Mouse (Mus musculus) hindbrain, embryonic 10.5 days (tissue): ENCODE measurements at regions not wholly inside any gene's neighbourhood (a gene's known extent, or its start where the extent isn't known, plus 50 kb on each side); places are given as distances from the start of the nearest gene placed in this dataset.
A peak's percentile ranks its signal among the peaks of the same experiment; 100 is the strongest.
"Not testable (repeated sequence)": the region's sequence is repeated elsewhere in the genome, so short reads cannot be mapped to it uniquely, and the experiment has no call there.

ENCODE experiments used
- DNase-seq: peaks from one replicate; pipeline ENCODE4 v3.0.0-alpha.2; 2017; ENCODE audit warnings: low spot score
- H3K27ac ChIP-seq: fragments of 300-500 bp; sonication (generic); 2 replicates; pipeline ENCODE4 v1.5.1; 2016; ENCODE audit warnings: mild to moderate bottlenecking, moderate library complexity
- H3K27me3 ChIP-seq: fragments of 300-500 bp; sonication (generic); 2 replicates; pipeline ENCODE4 v1.6.1; 2016; ENCODE audit warnings: mild to moderate bottlenecking; ENCODE audit not compliant: poor library complexity, insufficient read depth, severe bottlenecking
- H3K36me3 ChIP-seq: fragments of 300-500 bp; sonication (generic); 2 replicates; pipeline ENCODE4 v1.6.1; 2016; ENCODE audit warnings: mild to moderate bottlenecking, moderate library complexity
- H3K4me1 ChIP-seq: fragments of 300-500 bp; sonication (generic); replicated peaks from 2 replicates; pipeline ENCODE4 v1.6.1; 2016; ENCODE audit warnings: mild to moderate bottlenecking
- H3K4me3 ChIP-seq: fragments of 300-500 bp; sonication (generic); 2 replicates; pipeline ENCODE4 v1.5.1; 2016; ENCODE audit warnings: mild to moderate bottlenecking, moderate library complexity
- H3K9me3 ChIP-seq: fragments of 300-500 bp; sonication (generic); 2 replicates; pipeline ENCODE4 v1.6.1; 2016; ENCODE audit warnings: mild to moderate bottlenecking, moderate library complexity
- WGBS: fragments of 180-500 bp; shearing (Covaris S2); methylation state at CpG from one replicate; pipeline ENCODE4 v1.1.7; 2016; 5-methylcytosine and 5-hydroxymethylcytosine counted together

DNA sequence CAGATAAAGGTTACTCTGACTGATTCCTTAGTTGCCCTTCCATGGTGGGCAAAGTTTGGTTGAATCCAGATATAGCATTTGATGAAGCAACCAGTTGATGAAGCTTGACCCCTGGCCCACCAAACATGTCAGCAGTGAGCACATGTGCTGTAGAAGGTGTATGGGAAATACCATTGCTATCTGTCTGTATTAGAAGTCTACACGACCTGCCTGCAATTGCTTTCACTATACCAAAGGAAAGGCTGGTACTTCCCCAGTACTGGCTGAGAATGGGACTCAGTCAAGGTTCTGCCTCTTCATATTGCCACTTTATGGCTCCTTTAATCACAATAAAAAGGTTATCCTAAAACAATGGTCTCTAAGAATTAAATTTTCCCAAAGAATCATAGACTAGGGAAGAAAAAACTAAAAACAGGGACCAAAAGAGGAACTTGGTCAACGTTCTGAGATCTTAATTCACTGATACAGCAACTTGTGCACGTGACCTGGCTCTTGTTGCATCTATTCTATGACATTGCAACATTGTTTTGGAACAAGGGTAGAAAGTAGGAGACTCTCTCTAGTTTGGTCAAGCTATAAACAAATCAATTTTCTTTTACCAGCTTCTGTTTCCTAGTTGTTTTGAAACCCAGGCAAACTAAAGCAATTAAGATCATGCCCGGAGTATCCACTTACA, 284.0 kb downstream of the Rapgef2 start:
- DNase-seq = no peak
- no peaks in the 10 kb centered on the region for H3K27me3 ChIP-seq
- WGBS = 86% methylated on average over 4 of the region's 4 CpGs

DNA sequence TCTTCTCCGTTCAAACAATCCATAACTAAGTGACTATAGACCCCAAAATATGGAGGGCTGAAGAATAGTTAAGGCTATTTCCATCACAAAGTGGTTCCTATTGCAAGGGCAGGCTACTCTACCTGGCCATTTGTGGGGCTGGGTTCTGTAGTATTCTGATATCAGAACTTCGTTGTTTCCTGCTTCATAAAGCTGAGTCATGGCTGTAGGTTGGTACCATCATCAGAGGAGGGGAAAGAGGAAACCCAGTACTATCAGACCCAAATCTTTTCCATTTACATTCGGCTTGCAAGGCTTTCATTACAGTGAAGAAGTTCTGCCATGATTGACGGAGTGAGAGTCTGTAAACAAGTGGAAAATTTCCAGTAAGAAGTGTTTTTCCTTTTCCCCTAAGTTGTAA, 284.6 kb downstream of the Rapgef2 start:
- Histone ChIP-seq H3K4me3 (no peak overlapping the region), H3K9me3 (no peaks in the 10 kb centered on the region), H3K27ac (no peak overlapping the region), H3K4me1 (no peaks in the 10 kb centered on the region), H3K27me3 (no peaks in the 10 kb centered on the region), H3K36me3 (no peaks in the 10 kb centered on the region)
- no peak for DNase-seq
- WGBS = 90% methylated on average over 4 of the region's 4 CpGs

More for the DNA sequence above, 284.0 kb downstream of the Rapgef2 start:
- H3K4me3 ChIP-seq = no peak overlapping the region
- no peak overlapping the region for H3K27ac ChIP-seq
- no peaks in the 10 kb centered on the region for H3K4me1 ChIP-seq
- no peaks in the 10 kb centered on the region for H3K9me3 ChIP-seq
- H3K36me3 ChIP-seq = no peaks in the 10 kb centered on the region

DNA sequence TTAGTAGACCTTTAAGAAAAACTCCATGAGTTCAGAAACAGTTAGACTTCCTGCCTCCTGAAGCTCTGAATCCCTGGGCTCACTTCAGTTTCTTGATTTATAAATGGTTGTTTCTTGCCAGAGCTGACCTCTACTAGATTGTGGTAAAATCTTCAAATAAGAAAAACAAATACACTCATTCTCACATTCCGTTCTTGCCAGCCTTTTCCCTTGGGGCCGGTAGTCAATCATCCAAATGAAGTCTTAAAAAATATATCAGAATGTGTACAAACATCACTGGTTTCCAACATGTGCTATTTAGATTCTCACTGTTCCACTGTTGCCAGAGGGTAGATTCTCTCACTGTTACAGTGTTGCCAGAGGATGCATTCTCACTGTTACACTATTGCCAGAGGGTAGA, 286.0 kb downstream of the Rapgef2 start:
- no peaks in the 10 kb centered on the region for H3K4me1 ChIP-seq
- no peaks in the 10 kb centered on the region for H3K27me3 ChIP-seq
- H3K36me3 ChIP-seq = no peaks in the 10 kb centered on the region
- H3K4me3 ChIP-seq = no peak overlapping the region
- DNase-seq = no peak
- no peak overlapping the region for H3K27ac ChIP-seq
- WGBS = 81% methylated on average over 2 of the region's 2 CpGs
- H3K9me3 ChIP-seq = no peaks in the 10 kb centered on the region

DNA sequence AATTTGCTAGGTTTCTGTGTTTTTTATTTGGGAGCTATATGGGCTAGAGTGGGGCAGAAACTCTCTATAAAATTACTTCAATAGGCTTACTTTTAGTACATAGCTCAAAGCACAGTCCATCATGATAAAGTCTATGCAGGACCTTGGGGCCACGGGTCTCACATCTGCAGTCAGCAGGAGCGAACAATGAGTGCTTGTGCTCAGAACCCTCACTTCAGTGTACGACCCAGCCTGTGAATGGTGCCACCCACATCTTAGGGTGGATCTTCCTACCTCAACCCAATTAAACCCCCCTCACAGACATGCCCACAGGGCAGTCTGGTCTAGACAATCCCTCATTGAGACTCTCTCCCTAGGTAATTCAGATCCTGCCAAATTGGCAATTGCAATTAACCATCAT, 286.5 kb downstream of the Rapgef2 start:
- no peaks in the 10 kb centered on the region for H3K4me1 ChIP-seq
- H3K27me3 ChIP-seq = no peaks in the 10 kb centered on the region
- no peaks in the 10 kb centered on the region for H3K36me3 ChIP-seq
- H3K27ac ChIP-seq = no peak overlapping the region
- WGBS = 76% methylated on average over 3 of the region's 3 CpGs
- H3K9me3 ChIP-seq = no peaks in the 10 kb centered on the region
- no peak for DNase-seq
- H3K4me3 ChIP-seq = no peak overlapping the region

DNA sequence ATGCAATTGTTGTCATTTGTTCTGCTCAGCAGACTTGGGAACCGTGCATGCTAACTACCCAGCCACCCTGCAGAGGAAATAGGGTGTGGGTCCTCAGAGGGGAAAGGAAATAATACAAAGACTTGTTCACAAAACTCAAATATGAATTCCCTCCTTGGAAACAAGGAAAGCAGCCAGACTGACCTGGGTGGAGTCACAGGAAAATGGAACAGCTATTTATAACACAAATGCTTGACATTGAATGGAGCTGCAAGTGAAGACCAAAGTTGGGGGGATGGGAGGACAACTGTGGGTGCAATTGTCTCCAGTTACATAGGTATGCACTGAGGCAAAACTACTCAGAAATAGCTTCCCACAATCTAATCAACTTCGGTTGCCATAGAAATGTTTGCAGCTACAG, 298.2 kb downstream of the Rapgef2 start:
- Histone ChIP-seq H3K36me3 (no peaks in the 10 kb centered on the region), H3K27me3 (no peaks in the 10 kb centered on the region), H3K4me3 (no peak overlapping the region), H3K27ac (no peak overlapping the region), H3K9me3 (no peaks in the 10 kb centered on the region), H3K4me1 (no peaks in the 10 kb centered on the region)
- 81% methylated on average over 2 of the region's 2 CpGs for WGBS
- DNase-seq = no peak

DNA sequence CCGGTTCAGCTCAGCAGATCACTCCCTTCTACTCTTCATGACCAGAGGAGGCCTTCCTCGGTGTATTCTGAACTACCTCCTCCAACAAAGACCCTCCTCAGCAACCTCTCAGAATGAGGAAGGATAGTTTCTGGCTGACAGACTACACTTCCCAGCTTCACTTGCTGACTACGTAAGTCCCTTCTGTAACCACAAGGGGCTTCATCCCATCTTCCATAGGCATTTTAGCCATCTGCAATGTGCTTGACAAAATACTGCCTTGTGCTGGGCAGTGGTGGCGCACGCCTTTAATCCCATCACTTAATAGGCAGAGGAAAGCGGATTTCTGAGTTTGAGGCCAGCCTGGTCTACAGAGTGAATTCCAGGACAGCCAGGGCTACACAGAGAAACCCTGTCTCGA, 299.6 kb downstream of the Rapgef2 start:
- Histone ChIP-seq H3K4me1 (no peaks in the 10 kb centered on the region), H3K27ac (no peak overlapping the region), H3K4me3 (no peak overlapping the region), H3K9me3 (no peaks in the 10 kb centered on the region), H3K36me3 (no peaks in the 10 kb centered on the region), H3K27me3 (no peaks in the 10 kb centered on the region)
- 78% methylated on average over 7 of the region's 7 CpGs for WGBS
- no peak for DNase-seq

DNA sequence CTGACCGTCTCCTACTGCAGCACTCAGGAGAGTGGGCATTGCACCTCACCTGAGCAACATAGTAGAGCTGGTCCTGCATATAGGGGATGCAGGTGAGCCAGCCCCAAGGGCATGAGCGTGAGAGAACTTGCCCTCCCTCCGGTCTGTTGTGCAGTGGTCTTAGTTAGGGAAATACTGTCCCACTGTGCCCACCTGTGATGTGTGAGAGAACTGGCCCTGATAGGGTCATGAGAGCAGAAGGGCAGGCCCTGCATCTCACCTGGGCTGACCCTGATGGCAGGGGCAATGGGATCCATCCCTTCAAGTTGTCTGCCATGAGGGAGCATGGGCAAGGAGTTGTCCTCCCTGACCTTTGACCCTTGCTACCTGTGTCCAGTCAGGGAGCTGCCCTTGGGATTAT, 305.3 kb downstream of the Rapgef2 start:
- Histone ChIP-seq H3K4me1 (no peaks in the 10 kb centered on the region), H3K36me3 (no peaks in the 10 kb centered on the region), H3K27me3 (no peaks in the 10 kb centered on the region), H3K9me3 (no peaks in the 10 kb centered on the region), H3K27ac (no peak overlapping the region), H3K4me3 (no peak overlapping the region)
- WGBS = 91% methylated on average over 3 of the region's 3 CpGs
- DNase-seq = no peak

DNA sequence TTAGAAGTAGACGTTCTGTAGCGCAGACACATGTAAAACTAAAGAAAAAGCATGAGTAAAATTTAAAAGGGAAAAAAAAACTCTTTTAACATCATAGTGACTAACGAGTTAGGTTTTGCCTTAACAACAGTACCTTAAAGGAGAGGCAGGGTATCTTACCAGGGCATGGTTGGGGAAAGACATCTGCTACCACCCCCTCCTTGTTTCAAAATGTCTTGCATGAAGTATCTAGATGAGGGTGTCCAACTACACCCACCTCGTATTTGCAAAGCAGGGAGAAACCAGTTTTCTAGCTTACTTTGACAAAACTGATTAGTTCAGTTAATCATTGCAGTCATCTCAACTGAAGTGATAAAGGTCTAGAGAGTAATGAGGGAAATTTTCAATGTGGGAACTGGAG, 307.5 kb downstream of the Rapgef2 start:
- no peaks in the 10 kb centered on the region for H3K9me3 ChIP-seq
- no peak overlapping the region for H3K27ac ChIP-seq
- H3K27me3 ChIP-seq = no peaks in the 10 kb centered on the region
- no peak for DNase-seq
- no peak overlapping the region for H3K4me3 ChIP-seq
- WGBS = 95% methylated on average over 4 of the region's 4 CpGs
- no peaks in the 10 kb centered on the region for H3K36me3 ChIP-seq
- no peaks in the 10 kb centered on the region for H3K4me1 ChIP-seq

DNA sequence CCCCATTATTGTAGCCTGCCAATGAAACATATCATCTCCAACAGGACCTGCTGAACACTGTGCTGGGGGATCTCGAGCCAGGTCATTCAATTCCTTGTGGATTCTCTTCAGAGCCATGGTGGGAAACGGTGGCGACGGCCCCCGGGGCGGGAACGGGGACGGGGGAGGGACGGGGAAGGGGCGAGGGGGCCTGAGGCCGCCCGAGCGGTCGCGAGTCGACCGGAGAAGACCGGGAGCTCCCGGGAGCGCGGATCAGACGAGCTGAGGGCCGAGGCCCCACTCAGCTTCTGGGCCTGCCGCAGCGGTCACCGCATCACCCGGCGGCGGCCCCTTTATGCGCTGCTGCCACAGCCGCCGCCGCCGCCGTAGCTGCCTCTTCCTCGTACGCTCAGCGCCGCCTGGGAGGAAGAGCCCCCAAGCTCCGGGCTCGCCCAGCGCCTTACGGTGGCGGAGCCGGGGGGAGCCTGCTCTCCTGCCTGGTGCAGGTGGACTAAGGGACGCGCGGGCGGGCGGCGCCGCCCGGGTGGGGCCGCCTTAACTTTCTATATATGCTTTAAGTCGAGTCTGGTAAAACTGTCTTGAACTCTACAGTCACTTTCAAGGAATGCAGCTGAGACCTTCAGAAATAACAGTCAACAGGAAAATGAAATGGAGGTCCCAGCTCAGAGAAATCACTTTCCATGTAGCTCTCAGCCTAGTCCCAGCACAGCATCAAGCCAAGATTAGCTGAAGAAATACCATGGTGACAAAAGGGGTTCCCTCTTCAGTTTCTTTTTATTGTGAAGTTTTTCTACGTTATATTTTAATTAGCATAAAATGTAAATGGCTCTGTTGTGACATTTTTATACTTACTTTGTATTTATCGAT, 319.4 kb downstream of the Rapgef2 start:
- 4% methylated on average over 42 of the region's 57 CpGs for WGBS
- DNase-seq = peak; percentile 39
- Histone ChIP-seq H3K27me3 (peaks cover 12% of the 10 kb centered on the region; the same call in 1 of the 2 replicates), H3K27ac (peak overlapping the region; percentile 84), H3K4me3 (peak overlapping the region; percentile 56)
- not testable (repeated sequence) for H3K36me3 ChIP-seq, H3K9me3 ChIP-seq, H3K4me1 ChIP-seq

DNA sequence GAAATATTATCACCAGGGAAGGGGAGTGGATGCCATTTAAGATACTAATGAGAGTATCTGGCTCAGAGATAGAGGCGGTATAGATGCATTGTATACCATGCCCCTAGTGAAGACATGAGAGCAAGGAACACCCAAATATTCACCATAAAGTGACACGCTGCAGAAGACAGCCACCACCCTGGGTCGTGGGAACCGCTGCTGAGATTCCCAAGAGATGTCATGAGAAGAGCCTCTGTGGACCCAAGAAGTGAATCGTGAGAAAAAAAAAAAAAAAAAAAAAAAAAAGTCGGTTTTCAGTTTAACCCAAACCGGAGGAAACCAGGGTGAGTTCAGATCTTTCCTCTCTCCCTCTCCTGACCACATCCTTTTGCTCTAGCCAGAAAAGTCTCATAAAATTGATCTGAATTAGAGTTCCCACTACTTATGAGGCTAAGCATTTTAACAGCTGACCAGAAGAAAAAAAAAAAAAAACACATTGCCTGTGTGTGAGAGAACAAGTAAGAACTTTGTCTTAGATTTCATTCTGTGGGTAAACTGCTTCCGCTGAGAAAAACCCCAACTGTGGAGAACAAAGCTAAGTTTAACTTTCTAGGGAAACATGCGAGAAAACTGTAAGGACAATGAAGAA, 322.0 kb downstream of the Rapgef2 start:
- peaks cover 12% of the 10 kb centered on the region; the same call in 1 of the 2 replicates for H3K27me3 ChIP-seq
- DNase-seq = no peak
- no peaks in the 10 kb centered on the region for H3K9me3 ChIP-seq
- no peaks in the 10 kb centered on the region for H3K36me3 ChIP-seq
- H3K4me1 ChIP-seq = no peaks in the 10 kb centered on the region
- H3K4me3 ChIP-seq = no peak overlapping the region
- 83% methylated on average over 9 of the region's 9 CpGs for WGBS
- no peak overlapping the region for H3K27ac ChIP-seq

DNA sequence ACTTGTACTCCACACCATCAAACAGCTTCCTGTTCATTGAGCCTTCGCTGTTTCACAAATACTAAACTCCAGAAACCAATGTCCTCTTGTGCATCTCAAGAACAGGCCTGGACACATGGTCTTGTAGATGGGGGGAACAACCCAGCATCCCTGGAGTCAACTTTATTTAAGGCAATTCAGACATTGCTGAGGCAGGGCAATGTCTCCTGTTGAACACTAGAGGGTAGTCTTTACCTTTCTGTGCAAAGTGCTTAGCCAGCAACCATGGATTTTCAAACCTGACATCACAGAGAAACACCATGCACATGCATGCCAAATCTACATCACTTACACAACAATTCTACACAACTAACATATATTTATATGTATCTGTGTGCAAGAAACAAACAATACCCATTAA, 327.5 kb downstream of the Rapgef2 start:
- no peak overlapping the region for H3K27ac ChIP-seq
- H3K36me3 ChIP-seq = no peaks in the 10 kb centered on the region
- H3K4me3 ChIP-seq = no peak overlapping the region
- no peaks in the 10 kb centered on the region for H3K27me3 ChIP-seq
- DNase-seq = no peak
- no peaks in the 10 kb centered on the region for H3K4me1 ChIP-seq
- H3K9me3 ChIP-seq = no peaks in the 10 kb centered on the region
- WGBS = 31% methylated on average over 1 of the region's 1 CpGs

DNA sequence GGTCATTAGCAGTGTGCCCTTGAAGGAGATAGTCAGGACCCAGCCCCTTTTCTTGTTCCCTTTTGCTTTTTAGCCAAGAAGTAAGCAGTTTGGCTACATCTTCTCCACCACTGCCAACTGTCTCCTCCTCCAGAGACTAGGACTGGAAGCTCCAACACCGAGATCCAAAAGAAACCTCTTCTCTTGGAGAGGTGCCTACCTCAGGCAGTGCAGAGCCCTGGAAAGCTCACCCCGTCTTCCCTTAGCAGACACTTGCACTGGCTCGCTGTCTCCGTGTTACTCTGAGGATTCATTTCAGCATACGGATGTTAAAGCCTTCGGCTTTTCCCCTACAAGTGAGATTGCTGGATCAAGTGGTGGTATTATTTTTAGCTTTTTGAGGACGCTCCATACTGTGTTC, 331.0 kb downstream of the Rapgef2 start:
- WGBS = 85% methylated on average over 7 of the region's 7 CpGs

DNA sequence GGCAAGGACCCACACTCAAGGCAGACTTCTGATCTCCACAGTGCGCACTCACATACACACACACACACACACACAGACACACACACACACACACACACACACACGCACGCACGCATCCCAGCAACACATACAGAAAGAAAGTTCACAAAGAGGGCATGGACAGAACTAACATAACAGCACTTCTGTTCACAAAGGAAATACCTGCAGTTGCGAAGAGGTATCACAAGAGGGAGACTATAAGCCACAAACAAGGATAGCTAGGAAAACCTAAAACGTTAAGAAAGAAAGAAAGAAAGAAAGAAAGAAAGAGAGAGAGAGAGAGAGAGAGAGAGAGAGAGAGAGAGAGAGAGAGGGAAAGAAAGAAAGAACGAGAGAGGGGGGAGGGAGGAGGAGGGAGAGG, 336.9 kb downstream of the Rapgef2 start:
- not testable (repeated sequence) for H3K4me1 ChIP-seq, H3K27ac ChIP-seq, DNase-seq, H3K9me3 ChIP-seq, H3K36me3 ChIP-seq, H3K27me3 ChIP-seq, H3K4me3 ChIP-seq
- WGBS = 78% methylated on average over 6 of the region's 7 CpGs

More for the DNA sequence above, 331.0 kb downstream of the Rapgef2 start:
- no peak overlapping the region for H3K4me3 ChIP-seq
- H3K9me3 ChIP-seq = no peaks in the 10 kb centered on the region
- H3K36me3 ChIP-seq = no peaks in the 10 kb centered on the region
- H3K27me3 ChIP-seq = no peaks in the 10 kb centered on the region
- no peak overlapping the region for H3K27ac ChIP-seq
- no peaks in the 10 kb centered on the region for H3K4me1 ChIP-seq
- no peak for DNase-seq
